Mouse (Mus musculus): ENCODE data around the gene Slc7a8.

DNA sequence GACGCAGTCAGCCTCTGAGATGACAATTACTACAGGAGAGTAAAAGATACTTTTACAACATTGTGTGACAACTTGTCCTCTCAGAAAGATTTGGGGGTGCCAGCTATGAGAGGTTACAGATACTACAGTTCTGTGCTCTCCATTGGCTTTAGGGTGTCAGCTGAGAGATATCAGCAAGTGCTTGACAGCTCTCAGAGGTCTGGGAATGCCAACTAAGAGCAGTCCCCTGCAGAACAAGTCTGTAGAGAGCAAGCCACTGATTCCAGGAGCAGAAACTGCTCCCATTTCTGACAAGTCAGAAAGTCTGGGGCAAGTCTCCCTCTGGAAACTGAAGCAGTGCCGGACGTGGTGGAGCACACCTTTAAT is 27.9 kb upstream of the Slc7a8 start:
- TF ChIP-seq CTCF (IDR thresholded peaks at IDR 0.05; ENCODE audit: low read depth) = no peak
- no peak for TF ChIP-seq EP300 (IDR thresholded peaks at IDR 0.05; ENCODE audit: low read depth)

All from liver, postnatal 0 days (tissue).